Mouse (Mus musculus) C2C12 (cell line): ENCODE results near the gene Tmc8. TPM values are rescaled to one million over a fixed set of nuclear protein-coding genes. Genes with fewer than 3 reads are reported as not detected.

ENCODE experiments used
- H3K27me3 ChIP-seq: one replicate; pipeline ENCODE4 v1.6.1; 2011; ENCODE audit not compliant: control insufficient read depth, insufficient read depth, insufficient read length
- H3K36me3 ChIP-seq: one replicate; pipeline ENCODE4 v1.6.1; 2011; ENCODE audit not compliant: control insufficient read depth, insufficient read depth
- H3K4me3 ChIP-seq: one replicate; pipeline ENCODE4 v1.5.1; 2011; ENCODE audit warnings: mild to moderate bottlenecking, control low read depth; ENCODE audit not compliant: poor library complexity, insufficient read depth, severe bottlenecking
- H3K79me2 ChIP-seq: one replicate; pipeline ENCODE4 v1.6.1; 2011; ENCODE audit not compliant: control insufficient read depth, insufficient read depth
- H3K79me3 ChIP-seq: one replicate; pipeline ENCODE4 v1.6.1; 2011; ENCODE audit warnings: low read depth, control low read depth
- H3ac ChIP-seq: one replicate; pipeline ENCODE3; 2011; ENCODE audit warnings: low read depth; ENCODE audit not compliant: control insufficient read depth, insufficient read length
- CEBPB ChIP-seq: IDR thresholded peaks from one replicate; pipeline ENCODE4 v1.6.1; 2011; ENCODE audit warnings: low read depth, mild to moderate bottlenecking, control low read depth, moderate library complexity
- CTCF ChIP-seq: IDR thresholded peaks from one replicate; pipeline ENCODE4 v1.5.1; 2011; ENCODE audit not compliant: control insufficient read depth, insufficient read depth, insufficient read length
- FOSL1 ChIP-seq: IDR thresholded peaks from one replicate; pipeline ENCODE4 v1.8.0; 2011; ENCODE audit warnings: mild to moderate bottlenecking, low read length; ENCODE audit not compliant: poor library complexity, insufficient read depth, severe bottlenecking
- MAX ChIP-seq: IDR thresholded peaks from one replicate; pipeline ENCODE4 v1.6.1; 2011; ENCODE audit warnings: mild to moderate bottlenecking, control low read depth
- MYOD1 ChIP-seq: IDR thresholded peaks from one replicate; pipeline ENCODE4 v1.6.1; 2011; ENCODE audit warnings: low read depth; ENCODE audit not compliant: control insufficient read depth, insufficient read length
- MYOG ChIP-seq: IDR thresholded peaks from one replicate; pipeline ENCODE4 v1.6.1; 2011; ENCODE audit not compliant: control insufficient read depth, insufficient read length; ENCODE audit errors: extremely low read depth
- USF1 ChIP-seq: IDR thresholded peaks from one replicate; pipeline ENCODE4 v1.6.1; 2011; ENCODE audit warnings: low read depth, mild to moderate bottlenecking, control low read depth, moderate library complexity
- polyA plus RNA-seq: library from polyadenylated mRNA; unstranded; fragments of >200 nt; fragmentation: generic; extraction: Trizol; gene quantifications from one replicate; pipeline ENCODE4 v1.2.1, GENCODE M21; 2012; ENCODE audit warnings: missing spikeins

Gene Tmc8
- polyA plus RNA-seq, 1 experiment: 0.09 TPM

- peaks cover 10% of the 10 kb centered on the region for H3K36me3 ChIP-seq
- H3K79me3 ChIP-seq: no peaks in the 10 kb centered on the region
- H3K79me2 ChIP-seq: no peaks in the 10 kb centered on the region
- no peak overlapping the region for H3ac ChIP-seq
- TF ChIP-seq MAX: no peak
- TF ChIP-seq MYOG: no peak
- no peak for TF ChIP-seq CTCF
- TF ChIP-seq CEBPB: no peak
- TF ChIP-seq USF1: no peak
- no peak for TF ChIP-seq MYOD1
- no peak for TF ChIP-seq FOSL1
- no peaks in the 10 kb centered on the region for H3K27me3 ChIP-seq
- H3K4me3 ChIP-seq: no peak overlapping the region
These were observed 12.9 kb upstream of the Tmc8 start for GRCm38 (mm10) chr11:117768725-117769682.

GRCm38 (mm10) chr11:117769683-117770047, 12.2 kb upstream of the Tmc8 start:
- H3K4me3 ChIP-seq: no peak overlapping the region
- H3K79me3 ChIP-seq: no peaks in the 10 kb centered on the region
- H3K27me3 ChIP-seq: no peaks in the 10 kb centered on the region
- TF ChIP-seq MAX (no peak), MYOG (no peak), CTCF (no peak)
- H3K36me3 ChIP-seq: peaks cover 4% of the 10 kb centered on the region
- H3K79me2 ChIP-seq: no peaks in the 10 kb centered on the region
- H3ac ChIP-seq: no peak overlapping the region

- TF ChIP-seq CTCF (no peak), CEBPB (no peak), USF1 (no peak)
- no peaks in the 10 kb centered on the region for H3K79me2 ChIP-seq
- no peaks in the 10 kb centered on the region for H3K27me3 ChIP-seq
- no peak overlapping the region for H3K4me3 ChIP-seq
- peaks cover 3% of the 10 kb centered on the region for H3K36me3 ChIP-seq
- H3ac ChIP-seq: no peak overlapping the region
- no peaks in the 10 kb centered on the region for H3K79me3 ChIP-seq
These were observed 11.5 kb upstream of the Tmc8 start for GRCm38 (mm10) chr11:117770407-117770806.

- Histone ChIP-seq H3ac (no peak overlapping the region), H3K27me3 (no peaks in the 10 kb centered on the region), H3K4me3 (no peak overlapping the region), H3K36me3 (no peaks in the 10 kb centered on the region), H3K79me2 (no peaks in the 10 kb centered on the region), H3K79me3 (no peaks in the 10 kb centered on the region)
- no peak for TF ChIP-seq MAX
- no peak for TF ChIP-seq CTCF
- no peak for TF ChIP-seq MYOG
- TF ChIP-seq CEBPB: no peak
- no peak for TF ChIP-seq FOSL1
- no peak for TF ChIP-seq USF1
- no peak for TF ChIP-seq MYOD1
These were observed 9.5 kb upstream of the Tmc8 start for GRCm38 (mm10) chr11:117772352-117772751.

GRCm38 (mm10) chr11:117774925-117775324, 7.0 kb upstream of the Tmc8 start:
- H3K27me3 ChIP-seq: no peaks in the 10 kb centered on the region
- H3K4me3 ChIP-seq: no peak overlapping the region
- H3K79me3 ChIP-seq: no peaks in the 10 kb centered on the region
- H3ac ChIP-seq: no peak overlapping the region
- TF ChIP-seq USF1 (no peak), MAX (no peak), MYOD1 (no peak), MYOG (no peak), FOSL1 (no peak), CEBPB (no peak), CTCF (no peak)
- H3K79me2 ChIP-seq: no peaks in the 10 kb centered on the region
- H3K36me3 ChIP-seq: no peaks in the 10 kb centered on the region

- Histone ChIP-seq H3ac (no peak overlapping the region), H3K79me2 (no peaks in the 10 kb centered on the region), H3K79me3 (no peaks in the 10 kb centered on the region), H3K36me3 (no peaks in the 10 kb centered on the region), H3K4me3 (no peak overlapping the region), H3K27me3 (no peaks in the 10 kb centered on the region)
- TF ChIP-seq FOSL1: no peak
- TF ChIP-seq CEBPB: no peak
- TF ChIP-seq MAX: no peak
- TF ChIP-seq CTCF: no peak
- no peak for TF ChIP-seq MYOD1
- no peak for TF ChIP-seq MYOG
- no peak for TF ChIP-seq USF1
These were observed 6.3 kb upstream of the Tmc8 start for GRCm38 (mm10) chr11:117775540-117775939.
